Mouse (Mus musculus) MEL (cell line): Measurements from ENCODE around the gene Gm11437. TPM values are rescaled to one million over a fixed set of nuclear protein-coding genes. Genes with fewer than 3 reads are reported as not detected.
A peak's percentile ranks its signal among the peaks of the same experiment; 100 is the strongest.

Experiments
- DNase-seq: peaks from one replicate; pipeline ENCODE4 v3.0.0; 2011; ENCODE audit warnings: low read depth, low spot score
- H3K27ac ChIP-seq: 2 replicates; pipeline ENCODE4 v1.5.1; 2012; ENCODE audit warnings: low read depth, mild to moderate bottlenecking, control low read depth, low read length, moderate library complexity; ENCODE audit not compliant: control insufficient read depth
- H3K27me3 ChIP-seq, 2 experiments: fragments of 150-350 bp in 1 of 2; sonication (generic) in 1 of 2; 2 replicates each; pipeline ENCODE4 v1.6.1; 2012; ENCODE audit warnings: low read length in 2 of 2, mild to moderate bottlenecking in 2 of 2, improper control_type of control experiment in 1 of 2, moderate library complexity in 1 of 2; ENCODE audit not compliant: insufficient read depth in 2 of 2, control insufficient read depth in 1 of 2
- H3K36me3 ChIP-seq, 2 experiments: 2 replicates each; pipeline ENCODE4 v1.6.1; 2012 to 2014; ENCODE audit warnings: low read length in 2 of 2, improper control_type of control experiment in 1 of 2, inconsistent platforms in 1 of 2, mild to moderate bottlenecking in 1 of 2; ENCODE audit not compliant: insufficient read depth in 2 of 2, control insufficient read depth in 1 of 2
- H3K4me1 ChIP-seq, 2 experiments: fragments of 150-350 bp in 1 of 2; sonication (generic) in 1 of 2; 2 replicates each; pipeline ENCODE4 v1.6.1; 2012; ENCODE audit warnings: low read length in 2 of 2, improper control_type of control experiment in 1 of 2, mild to moderate bottlenecking in 1 of 2; ENCODE audit not compliant: insufficient read depth in 2 of 2, control insufficient read depth in 1 of 2
- H3K4me3 ChIP-seq, 2 experiments: fragments of 150-350 bp in 1 of 2; sonication (generic) in 1 of 2; 2 replicates each; pipeline ENCODE4 v1.5.1; 2012; ENCODE audit warnings: low read depth in 2 of 2, low read length in 2 of 2, mild to moderate bottlenecking in 2 of 2, moderate library complexity in 2 of 2, control low read depth in 1 of 2, improper control_type of control experiment in 1 of 2; ENCODE audit not compliant: control insufficient read depth in 1 of 2, insufficient read depth in 1 of 2
- H3K79me2 ChIP-seq: 2 replicates; pipeline ENCODE4 v1.6.1; 2012; ENCODE audit warnings: mild to moderate bottlenecking, low read length, moderate library complexity; ENCODE audit not compliant: control insufficient read depth, poor library complexity, insufficient read depth
- H3K9ac ChIP-seq: 2 replicates; pipeline ENCODE4 v1.6.1; 2012; ENCODE audit warnings: low read depth, mild to moderate bottlenecking, control low read depth, low read length, moderate library complexity; ENCODE audit not compliant: control insufficient read depth, poor library complexity, severe bottlenecking
- H3K9me3 ChIP-seq: fragments of 150-350 bp; sonication (generic); replicated peaks from 2 replicates; pipeline ENCODE4 v1.6.1; 2012; ENCODE audit warnings: mild to moderate bottlenecking, low read length, improper control_type of control experiment, moderate library complexity; ENCODE audit not compliant: insufficient read depth
- BHLHE40 ChIP-seq: IDR thresholded peaks from 2 replicates; pipeline ENCODE4 v1.6.1; 2012; ENCODE audit warnings: low read depth, mild to moderate bottlenecking, inconsistent platforms, low read length, improper control_type of control experiment, borderline replicate concordance
- CHD1 ChIP-seq: IDR thresholded peaks from 2 replicates; pipeline ENCODE4 v1.6.1; 2012; ENCODE audit warnings: low read depth, mild to moderate bottlenecking, inconsistent platforms, low read length, improper control_type of control experiment
- ELF1 ChIP-seq: IDR thresholded peaks from 2 replicates; pipeline ENCODE4 v1.6.1; 2014; ENCODE audit warnings: low read depth, mild to moderate bottlenecking, inconsistent platforms, low read length, improper control_type of control experiment, moderate library complexity
- EP300 ChIP-seq, 2 experiments: IDR thresholded peaks; 2 replicates each; pipeline ENCODE4 v1.6.1; 2011; ENCODE audit warnings: improper control_type of control experiment in 2 of 2, low read length in 2 of 2, low read depth in 1 of 2, mild to moderate bottlenecking in 1 of 2
- ETS1 ChIP-seq: IDR thresholded peaks from 2 replicates; pipeline ENCODE4 v1.6.1; 2012; ENCODE audit warnings: low read depth, mild to moderate bottlenecking, inconsistent platforms, low read length, improper control_type of control experiment, moderate library complexity
- GABPA ChIP-seq: IDR thresholded peaks from 2 replicates; pipeline ENCODE4 v1.6.1; 2012; ENCODE audit warnings: low read depth, mild to moderate bottlenecking, inconsistent platforms, low read length, improper control_type of control experiment, moderate library complexity
- GATA1 ChIP-seq: IDR thresholded peaks from 2 replicates; pipeline ENCODE4 v1.6.1; 2011; ENCODE audit warnings: low read depth, low read length, improper control_type of control experiment
- HCFC1 ChIP-seq: IDR thresholded peaks from 2 replicates; pipeline ENCODE4 v1.6.1; 2012; ENCODE audit warnings: low read depth, mild to moderate bottlenecking, inconsistent platforms, low read length, improper control_type of control experiment, moderate library complexity
- KAT2A ChIP-seq: conservative IDR thresholded peaks from 2 replicates; pipeline ENCODE4 v1.6.1; 2012; ENCODE audit warnings: low read depth, low read length, improper control_type of control experiment, inconsistent platforms
- MAFK ChIP-seq: IDR thresholded peaks from 2 replicates; pipeline ENCODE4 v1.6.1; 2011; ENCODE audit warnings: low read depth, mild to moderate bottlenecking, low read length, improper control_type of control experiment, borderline replicate concordance
- MAX ChIP-seq: IDR thresholded peaks from 2 replicates; pipeline ENCODE4 v1.6.1; 2011; ENCODE audit warnings: low read length, improper control_type of control experiment
- MAZ ChIP-seq: IDR thresholded peaks from 2 replicates; pipeline ENCODE4 v1.6.1; 2012; ENCODE audit warnings: low read depth, mild to moderate bottlenecking, inconsistent platforms, low read length, improper control_type of control experiment
- MXI1 ChIP-seq: IDR thresholded peaks from 2 replicates; pipeline ENCODE4 v1.6.1; 2011; ENCODE audit warnings: mild to moderate bottlenecking, low read depth, low read length, improper control_type of control experiment
- MYB ChIP-seq: IDR thresholded peaks from 2 replicates; pipeline ENCODE4 v1.6.1; 2011; ENCODE audit warnings: mild to moderate bottlenecking, low read depth, low read length, improper control_type of control experiment
- MYC ChIP-seq: IDR thresholded peaks from 2 replicates; pipeline ENCODE4 v1.6.1; 2011; ENCODE audit warnings: low read depth, mild to moderate bottlenecking, low read length, improper control_type of control experiment, moderate library complexity
- NRF1 ChIP-seq: IDR thresholded peaks from 2 replicates; pipeline ENCODE4 v1.6.1; 2014; ENCODE audit warnings: low read depth, mild to moderate bottlenecking, inconsistent platforms, low read length, improper control_type of control experiment, moderate library complexity; ENCODE audit not compliant: poor library complexity, insufficient read depth, severe bottlenecking
- RAD21 ChIP-seq: IDR thresholded peaks from 2 replicates; pipeline ENCODE4 v1.6.1; 2011; ENCODE audit warnings: mild to moderate bottlenecking, low read depth, low read length, improper control_type of control experiment
- SMC3 ChIP-seq: IDR thresholded peaks from 2 replicates; pipeline ENCODE4 v1.6.1; 2011; ENCODE audit warnings: low read depth, low read length, improper control_type of control experiment
- TAL1 ChIP-seq: IDR thresholded peaks from 2 replicates; pipeline ENCODE4 v1.6.1; 2012; ENCODE audit warnings: mild to moderate bottlenecking, inconsistent platforms, low read length, moderate library complexity, mixed read lengths
- TBP ChIP-seq: IDR thresholded peaks from 2 replicates; pipeline ENCODE4 v1.8.0; 2011; ENCODE audit warnings: low read depth, low read length, improper control_type of control experiment
- USF1 ChIP-seq: IDR thresholded peaks from 2 replicates; pipeline ENCODE4 v1.6.1; 2014; ENCODE audit warnings: low read depth, mild to moderate bottlenecking, inconsistent platforms, low read length, improper control_type of control experiment, moderate library complexity
- USF2 ChIP-seq, 2 experiments: IDR thresholded peaks; 2 replicates each; pipeline ENCODE4 v1.6.1; 2011 to 2012; ENCODE audit warnings: improper control_type of control experiment in 2 of 2, low read length in 2 of 2, borderline replicate concordance in 1 of 2, inconsistent platforms in 1 of 2, low read depth in 1 of 2, mild to moderate bottlenecking in 1 of 2; ENCODE audit not compliant: insufficient read depth in 1 of 2
- ZC3H11A ChIP-seq: IDR thresholded peaks from 2 replicates; pipeline ENCODE4 v1.6.1; 2012; ENCODE audit warnings: low read depth, mild to moderate bottlenecking, inconsistent platforms, low read length, improper control_type of control experiment
- polyA plus RNA-seq, 2 experiments: library from polyadenylated mRNA; stranded (reverse) in 1 of 2; unstranded in 1 of 2; fragments of >175 nt in 1 of 2; fragments of >200 nt in 1 of 2; gene quantifications; 2 replicates each; pipeline versions ENCODE4 v1.2.1 to v1.2.4; 2012; ENCODE audit warnings: low replicate concordance in 2 of 2, low read depth in 1 of 2; ENCODE audit not compliant: insufficient read length in 2 of 2, insufficient read depth in 1 of 2, missing spikeins in 1 of 2
- total RNA-seq: library from RNA; depleted of rRNA; stranded (reverse); fragments of 300-350 nt; gene quantifications from 2 replicates; pipeline ENCODE4 v1.2.3, GENCODE M21; 2012

Gene Gm11437
- total and polyA plus RNA-seq, 3 experiments: not detected

DNA sequence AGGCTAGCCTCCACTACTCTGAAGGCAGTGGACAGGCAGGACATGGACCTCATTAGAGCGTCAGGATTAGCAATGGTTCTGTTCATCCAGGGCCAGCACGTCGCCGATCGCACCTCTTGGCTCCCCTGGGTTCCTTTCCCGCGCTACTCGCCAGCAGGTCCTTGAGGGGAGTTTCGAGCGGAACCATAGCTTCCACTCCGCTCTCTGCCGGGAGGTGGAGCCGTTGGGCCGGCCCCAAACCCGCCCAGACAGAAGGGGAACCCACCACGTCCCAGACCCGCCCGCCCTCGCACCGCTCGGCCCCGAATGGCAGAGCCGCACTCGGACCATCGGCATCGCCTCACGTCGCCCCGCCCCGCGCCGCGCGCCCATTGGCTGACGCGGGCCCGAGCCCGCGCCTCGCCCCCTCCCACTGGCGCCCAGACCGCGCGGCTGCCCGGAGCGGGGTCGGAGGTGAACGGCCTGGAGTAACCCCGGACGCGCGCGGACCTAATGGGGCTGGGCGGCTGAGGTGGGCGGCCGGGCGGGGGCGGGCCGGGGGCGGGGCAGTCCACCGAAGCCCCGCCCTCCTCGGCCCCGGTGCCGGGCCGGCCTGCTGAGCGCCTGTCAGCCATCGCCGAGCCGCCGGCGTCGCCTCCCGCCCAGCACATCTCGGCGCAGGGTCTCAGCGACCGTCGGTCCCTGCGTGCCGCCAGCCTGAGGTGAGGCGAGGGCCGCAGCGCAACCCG, 12.1 kb upstream of the Gm11437 start (continued):
- TF ChIP-seq NRF1 (no peak), KAT2A (no peak), HCFC1 (peak; percentile 21; the same call in 1 of the 2 replicates), SMC3 (peak; percentile 31; the same call in 1 of the 2 replicates), MYC (no peak), USF1 (no peak), MYB (no peak), MAFK (no peak), ETS1 (no peak), GABPA (no peak), MAX (peak; percentile 66; the same call in 1 of the 2 replicates), USF2 (IDR thresholded peaks at IDR 0.05; ENCODE audit: borderline replicate concordance in 1 of 2, insufficient read depth in 1 of 2, low read depth in 1 of 2, low read length in 2 of 2) (no peak)

DNA sequence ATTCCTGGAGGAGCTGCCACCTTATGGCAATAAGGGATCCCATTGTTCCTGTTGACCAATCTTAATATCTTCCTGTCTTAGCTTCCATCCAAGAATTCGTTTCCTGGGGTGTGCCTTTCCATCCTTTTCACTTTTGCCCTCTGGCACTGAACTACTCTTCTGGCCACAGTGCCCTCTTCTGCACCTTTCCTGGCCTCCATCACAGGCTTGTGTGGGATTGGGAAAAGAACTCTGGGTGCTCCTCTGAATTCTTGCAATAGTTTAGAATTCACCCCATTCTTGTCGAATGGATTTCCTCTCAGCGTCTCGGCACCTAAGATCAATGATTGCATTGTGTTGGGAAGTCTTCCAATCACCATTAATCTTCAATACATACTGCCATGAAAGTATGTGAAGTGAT, 11.3 kb upstream of the Gm11437 start:
- Histone ChIP-seq H3K9me3 (no peaks in the 10 kb centered on the region), H3K4me1 (peaks cover 4 to 20% of the 10 kb centered on the region in 2 experiments; a peak in 3 of 4 replicates), H3K27me3 (no peaks in the 10 kb centered on the region), H3K4me3 (no peak overlapping the region), H3K36me3 (peaks cover 0 to 24% of the 10 kb centered on the region in 2 experiments; a peak in 3 of 4 replicates), H3K27ac (no peak overlapping the region), H3K79me2 (peaks cover 25% of the 10 kb centered on the region), H3K9ac (no peak overlapping the region; the same call in 1 of the 2 replicates)
- DNase-seq: no peak
- no peak for TF ChIP-seq ZC3H11A
- no peak for TF ChIP-seq BHLHE40
- TF ChIP-seq TBP: no peak
- TF ChIP-seq MYB: no peak
- no peak for TF ChIP-seq EP300 (IDR thresholded peaks at IDR 0.05; ENCODE audit: low read depth in 1 of 2, low read length in 2 of 2)
- no peak for TF ChIP-seq MAFK
- no peak for TF ChIP-seq RAD21
- TF ChIP-seq MAZ: no peak
- TF ChIP-seq MYC: no peak
- TF ChIP-seq GATA1: no peak
- TF ChIP-seq GABPA: no peak
- no peak for TF ChIP-seq USF1
- TF ChIP-seq MXI1: no peak
- TF ChIP-seq ELF1: no peak
- no peak for TF ChIP-seq TAL1
- no peak for TF ChIP-seq KAT2A
- TF ChIP-seq CHD1: no peak
